Mouse (Mus musculus) forebrain, embryonic 10.5 days (tissue): ENCODE measurements around the gene Apela. TPM values are rescaled to one million over a fixed set of nuclear protein-coding genes. Genes with fewer than 3 reads are reported as not detected.

ENCODE experiments used
- DNase-seq: peaks from one replicate; pipeline ENCODE4 v3.0.0-alpha.2; 2017; ENCODE audit warnings: low spot score; ENCODE audit errors: extremely low spot score
- H3K27ac ChIP-seq: fragments of 300-500 bp; sonication (generic); 2 replicates; pipeline ENCODE4 v1.5.1; 2016; ENCODE audit warnings: mild to moderate bottlenecking
- H3K27me3 ChIP-seq: fragments of 300-500 bp; sonication (generic); 2 replicates; pipeline ENCODE4 v1.6.1; 2016; ENCODE audit warnings: mild to moderate bottlenecking; ENCODE audit not compliant: poor library complexity, severe bottlenecking
- H3K36me3 ChIP-seq: fragments of 300-500 bp; sonication (generic); replicated peaks from 2 replicates; pipeline ENCODE4 v1.6.1; 2016; ENCODE audit warnings: mild to moderate bottlenecking, moderate library complexity
- H3K4me1 ChIP-seq: fragments of 300-500 bp; sonication (generic); 2 replicates; pipeline ENCODE4 v1.6.1; 2016
- H3K4me3 ChIP-seq: fragments of 300-500 bp; sonication (generic); 2 replicates; pipeline ENCODE4 v1.5.1; 2016; ENCODE audit warnings: mild to moderate bottlenecking, moderate library complexity
- H3K9me3 ChIP-seq: fragments of 300-500 bp; sonication (generic); 2 replicates; pipeline ENCODE4 v1.6.1; 2016; ENCODE audit warnings: mild to moderate bottlenecking, moderate library complexity
- WGBS: fragments of 180-500 bp; shearing (Covaris S2); methylation state at CpG from one replicate; pipeline ENCODE4 v1.1.7; 2016; 5-methylcytosine and 5-hydroxymethylcytosine counted together
- polyA plus RNA-seq: library from polyadenylated mRNA; unstranded; fragments of >200 nt; fragmentation: Nextera tagmentation; extraction: Ambion mirVana; gene quantifications from 2 replicates; pipeline ENCODE4 v1.2.1, GENCODE M21; 2016

Gene Apela
- polyA plus RNA-seq, 1 experiment from 2014 or later = 2.7 TPM

GRCm38 (mm10) chr8:64998806-64999365 lies 38.2 kb downstream of the Apela start:
- 86% methylated on average over 4 of the region's 4 CpGs for WGBS
- Histone ChIP-seq H3K4me3 (no peak overlapping the region), H3K36me3 (no peaks in the 10 kb centered on the region), H3K9me3 (no peaks in the 10 kb centered on the region), H3K4me1 (no peaks in the 10 kb centered on the region), H3K27ac (no peak overlapping the region), H3K27me3 (no peaks in the 10 kb centered on the region)
- DNase-seq = no peak

GRCm38 (mm10) chr8:64987731-64988130 lies 49.4 kb downstream of the Apela start, which contains the start of gene Trim75:
TSS of gene Trim75 (minus strand) at chr8:64987831.
- Histone ChIP-seq H3K27me3 (no peaks in the 10 kb centered on the region), H3K9me3 (no peaks in the 10 kb centered on the region), H3K27ac (no peak within 1 kb of the TSS), H3K4me1 (peaks cover 5% of the 10 kb centered on the region), H3K36me3 (no peaks in the 10 kb centered on the region), H3K4me3 (no peak within 1 kb of the TSS)
- 93% methylated on average over 4 of the region's 4 CpGs for WGBS
- DNase-seq = no peak

GRCm38 (mm10) chr8:64983150-64983897 lies 53.8 kb downstream of the Apela start:
- DNase-seq = no peak
- 82% methylated on average over 20 of the region's 20 CpGs for WGBS
- Histone ChIP-seq H3K27ac (0 out of 2 replicates have a peak overlapping the region, but pooled peaks have one; percentile 5), H3K27me3 (no peaks in the 10 kb centered on the region), H3K4me1 (peaks cover 5% of the 10 kb centered on the region), H3K9me3 (no peaks in the 10 kb centered on the region), H3K4me3 (no peak overlapping the region), H3K36me3 (no peaks in the 10 kb centered on the region)

Other genes starting within 250 kb of the Apela start
- gene Klhl2, start 187.3 kb downstream of the Apela start, polyA plus RNA-seq = 7.0 and 8.5 TPM in 2 replicates
- gene Tmem192, start 90.2 kb downstream of the Apela start, polyA plus RNA-seq = 18.0 and 19.7 TPM in 2 replicates
- gene Trim75, start 49.5 kb downstream of the Apela start, polyA plus RNA-seq = not detected in 2 replicates
- 0.07 TPM in 1 of 2 replicates, not detected in the other for gene Trim61, start 18.8 kb downstream of the Apela start, polyA plus RNA-seq
- gene Trim60, start 18.8 kb downstream of the Apela start, polyA plus RNA-seq = not detected in 2 replicates
- not detected in 2 replicates for gene Gm10663, start 37.7 kb upstream of the Apela start, polyA plus RNA-seq
- not detected in 2 replicates for gene BC030870, start 92.2 kb upstream of the Apela start, polyA plus RNA-seq